In the genomic region with DNA sequence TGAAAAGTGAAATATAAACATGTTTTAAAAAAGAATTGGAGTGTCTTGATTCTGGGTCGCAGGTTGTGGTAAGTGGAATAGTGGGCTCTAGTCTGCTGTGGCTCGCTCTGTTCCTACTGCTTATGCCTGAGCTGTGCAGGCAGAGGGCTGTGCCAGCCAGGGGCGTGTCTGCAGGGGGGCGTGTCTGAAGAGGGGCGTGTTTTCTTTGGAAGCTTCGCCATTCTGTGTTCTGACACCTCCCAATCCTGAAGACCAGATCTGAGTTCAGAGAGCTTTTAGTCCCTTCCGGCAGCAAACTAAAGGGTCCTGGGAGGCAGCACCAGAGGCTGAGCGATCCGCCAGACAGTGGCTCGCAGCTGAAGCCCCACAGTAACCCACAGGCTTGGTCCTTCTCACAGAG, we compare ENCODE assay signal across 8 mouse cellular contexts. TPM values are rescaled to one million over a fixed set of nuclear protein-coding genes. Genes with fewer than 3 reads are reported as not detected.
A peak's percentile ranks its signal among the peaks of the same experiment; 100 is the strongest.
DNase-seq lines count a peak whose midpoint lies in the region; ATAC-seq and TF ChIP-seq lines count a peak whose summit lies in the region.

No protein-coding gene starts in this region.

- no peak for TF ChIP-seq POLR2A in thymus, adult 2 months (IDR thresholded peaks at IDR 0.05; ENCODE audit: control insufficient read depth, extremely low read depth, insufficient read depth, low read length, poor library complexity)
- no peak for TF ChIP-seq POLR2A in cerebellum, adult 2 months (IDR thresholded peaks at IDR 0.05; ENCODE audit: borderline replicate concordance, insufficient read depth, low read length)

- H3K27me3 ChIP-seq in thymus, adult 2 months (ENCODE audit: control insufficient read depth, insufficient read depth, low read length), result no peaks in the 10 kb centered on the region
- no peaks in the 10 kb centered on the region for H3K27me3 ChIP-seq in intestine, embryonic 14.5 days (replicated peaks; ENCODE audit: control insufficient read depth, insufficient read depth, low read length)
- no peaks in the 10 kb centered on the region for H3K27me3 ChIP-seq in lung, embryonic 16.5 days (ENCODE audit: control insufficient read depth, insufficient read depth, low read depth, low read length)
- H3K27me3 ChIP-seq in cerebellum, adult 2 months (ENCODE audit: control insufficient read depth, insufficient read depth, low read length), result no peaks in the 10 kb centered on the region

- peak; percentile 67 for ATAC-seq in common myeloid progenitor, adult 5-6 weeks (replicated peaks; ENCODE audit: low read depth, poor library complexity, severe bottlenecking)
- ATAC-seq in intestine, embryonic 14.5 days (replicated peaks; ENCODE audit: low FRiP score, low TSS enrichment, low read depth), result peak; percentile 66; the same call in 1 of the 2 replicates
- ATAC-seq in lung, embryonic 16.5 days (ENCODE audit: low read depth), result peak; percentile 84
- no peak for ATAC-seq in erythroid progenitor cell, adult 5-6 weeks (replicated peaks; ENCODE audit: low FRiP score, poor library complexity, severe bottlenecking)

- H3K4me2 ChIP-seq in intestine, embryonic 14.5 days (ENCODE audit: low read length), result 0 out of 2 replicates have a peak overlapping the region, but pooled peaks have one; percentile 2
- H3K4me2 ChIP-seq in lung, embryonic 16.5 days (ENCODE audit: low read depth, low read length), result peak overlapping the region; percentile 35; the same call in 1 of the 2 replicates

- 22% methylated on average over 10 of the region's 10 CpGs for WGBS in thymus, adult 2 months
- 25% methylated on average over 10 of the region's 10 CpGs for WGBS in intestine, embryonic 14.5 days
- WGBS in lung, embryonic 16.5 days, result 25% methylated on average over 10 of the region's 10 CpGs
- WGBS in cerebellum, adult 2 months, result 59% methylated on average over 10 of the region's 10 CpGs

- H3K9me3 ChIP-seq in intestine, embryonic 14.5 days (ENCODE audit: control insufficient read depth, low read length), result no peaks in the 10 kb centered on the region
- H3K9me3 ChIP-seq in lung, embryonic 16.5 days (ENCODE audit: control insufficient read depth, low read length), result no peaks in the 10 kb centered on the region; the same call in 1 of the 2 replicates

- H3K4me3 ChIP-seq in thymus, adult 2 months (ENCODE audit: control insufficient read depth, insufficient read depth, low read length), result no peak overlapping the region
- no peak overlapping the region for H3K4me3 ChIP-seq in intestine, embryonic 14.5 days (ENCODE audit: low read depth, low read length)
- H3K4me3 ChIP-seq in lung, embryonic 16.5 days (ENCODE audit: low read length), result peak overlapping the region; percentile 18
- no peak overlapping the region for H3K4me3 ChIP-seq in cerebellum, adult 2 months (replicated peaks; ENCODE audit: insufficient read depth, low read depth, low read length)

- H3K4me1 ChIP-seq in thymus, adult 2 months (replicated peaks; ENCODE audit: control insufficient read depth, insufficient read depth, low read length), result peaks cover 19% of the 10 kb centered on the region
- H3K4me1 ChIP-seq in intestine, embryonic 14.5 days (replicated peaks; ENCODE audit: control insufficient read depth, insufficient read depth, low read length), result peaks cover 15% of the 10 kb centered on the region
- H3K4me1 ChIP-seq in lung, embryonic 16.5 days (replicated peaks; ENCODE audit: control insufficient read depth, insufficient read depth, low read length), result peaks cover 11% of the 10 kb centered on the region; the same call in 1 of the 2 replicates
- peaks cover 19% of the 10 kb centered on the region for H3K4me1 ChIP-seq in cerebellum, adult 2 months (ENCODE audit: control insufficient read depth, insufficient read depth, low read length)

- no peak overlapping the region for H3K9ac ChIP-seq in intestine, embryonic 14.5 days (ENCODE audit: low read length)
- H3K9ac ChIP-seq in lung, embryonic 16.5 days (ENCODE audit: low read length), result peak overlapping the region; percentile 32; the same call in 1 of the 2 replicates

- H3K36me3 ChIP-seq in thymus, adult 2 months (ENCODE audit: control insufficient read depth, insufficient read depth, low read length), result no peaks in the 10 kb centered on the region
- H3K36me3 ChIP-seq in intestine, embryonic 14.5 days (ENCODE audit: control insufficient read depth, insufficient read depth, low read length), result no peaks in the 10 kb centered on the region
- H3K36me3 ChIP-seq in lung, embryonic 16.5 days (ENCODE audit: control insufficient read depth, insufficient read depth, low read length), result no peaks in the 10 kb centered on the region

- TF ChIP-seq CTCF in thymus, adult 2 months (IDR thresholded peaks at IDR 0.05; ENCODE audit: borderline replicate concordance, control insufficient read depth, extremely low read depth, insufficient read depth, low read length, poor library complexity), result no peak
- no peak for TF ChIP-seq CTCF in cerebellum, adult 2 months (IDR thresholded peaks at IDR 0.05; ENCODE audit: borderline replicate concordance, insufficient read depth, low read depth, low read length)

- DNase-seq in thymus, adult 2 months, result peak; percentile 11
- no peak for DNase-seq in thymus, postnatal 0 days (ENCODE audit: low spot score)
- DNase-seq in intestine, embryonic 14.5 days (ENCODE audit: low spot score), result no peak
- no peak for DNase-seq in cerebellum, adult 2 months
- DNase-seq in frontal cortex, postnatal 25 days (ENCODE audit: low spot score in 2 of 2), result no peak

- H3K27ac ChIP-seq in thymus, adult 2 months (ENCODE audit: control insufficient read depth, insufficient read depth, low read length), result no peak overlapping the region
- no peak overlapping the region for H3K27ac ChIP-seq in intestine, embryonic 14.5 days (ENCODE audit: low read depth)
- no peak overlapping the region for H3K27ac ChIP-seq in lung, embryonic 16.5 days (ENCODE audit: low read length)
- H3K27ac ChIP-seq in cerebellum, adult 2 months (ENCODE audit: insufficient read depth, low read length), result no peak overlapping the region

RNA-seq across cellular contexts. Expression of gene Gm11733, which starts 8.5 kb away (rescaled TPM):
- polyA plus RNA-seq in thymus, adult 2 months (2012; rRNA removed), result 0.05 TPM in 1 of 2 replicates, not detected in the other
- polyA plus RNA-seq in thymus, postnatal 0 days (2015; fragmentation: Nextera tagmentation; extraction: Ambion mirVana), result not detected in 2 replicates
- total RNA-seq in common myeloid progenitor, adult 5-6 weeks (2017), result not detected in 2 replicates
- 0.12 TPM in 1 of 2 replicates, not detected in the other for polyA plus RNA-seq in intestine, embryonic 14.5 days (2014; fragmentation: Nextera tagmentation; extraction: Ambion mirVana)
- not detected in 2 replicates for polyA plus RNA-seq in lung, embryonic 16.5 days (2015; fragmentation: Nextera tagmentation; extraction: Ambion mirVana)
- 0.06 and 0.13 TPM in 2 replicates for polyA plus RNA-seq in cerebellum, adult 2 months (2012; rRNA removed)
- not detected in 2 replicates for total RNA-seq in erythroid progenitor cell, adult 5-6 weeks (2015; ENCODE audit: low replicate concordance)
- not detected in 2 replicates for total RNA-seq in erythroid progenitor cell, adult 5-6 weeks (2017; ENCODE audit: low replicate concordance)
